Mouse (Mus musculus) spleen, embryonic (tissue): ENCODE measurements around the gene Ggt7.
"Not testable (repeated sequence)": the region's sequence is repeated elsewhere in the genome, so short reads cannot be mapped to it uniquely, and the experiment has no call there.

ENCODE experiments used
- CTCF ChIA-PET: fragments of 350-600 bp; sonication (Branson Sonifier 250); formaldehyde crosslinking; loops from one replicate; lab custom pipeline; 2022; lab: Charles Lee

Ggt7 gene

GRCm38 (mm10) chr2:155517455-155518423 lies at the start of gene Ggt7, which contains the start of gene Acss2:
Gene Ggt7, minus strand, starts transcription at chr2:155518237.
Gene Acss2, plus strand, starts transcription at chr2:155517948.
- CTCF ChIA-PET = interaction anchor here (0.6 kb wide), 1 partner anchor 143 kb away, joined by 8 read pairs; no protein-coding TSS in a partner anchor

DNA sequence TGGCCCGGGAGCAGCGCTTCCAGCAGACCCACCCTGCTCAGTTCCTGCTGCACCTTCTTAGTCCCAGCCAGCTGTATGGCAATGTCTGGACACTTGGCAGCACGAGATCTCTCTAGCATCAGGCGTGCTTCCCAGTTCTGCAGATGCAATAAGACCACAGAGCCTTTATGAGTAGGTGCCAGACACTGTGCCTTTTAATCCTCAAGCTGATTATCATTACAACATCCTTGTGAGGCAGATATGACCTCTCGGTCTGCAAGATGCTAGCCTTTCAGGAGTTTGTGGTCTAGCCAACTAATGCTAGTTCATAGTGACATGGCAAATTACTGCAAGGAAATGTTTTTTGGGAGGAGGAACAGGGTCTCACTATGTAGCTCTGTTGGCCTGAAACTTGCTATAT lies 49.7 kb upstream of the Ggt7 start:
- CTCF ChIA-PET = no interaction called here

- CTCF ChIA-PET = no interaction called here
Measured at GRCm38 (mm10) chr2:155562934-155563333, 44.9 kb upstream of the Ggt7 start.

GRCm38 (mm10) chr2:155562209-155562608 lies 44.2 kb upstream of the Ggt7 start:
- CTCF ChIA-PET = no interaction called here

DNA sequence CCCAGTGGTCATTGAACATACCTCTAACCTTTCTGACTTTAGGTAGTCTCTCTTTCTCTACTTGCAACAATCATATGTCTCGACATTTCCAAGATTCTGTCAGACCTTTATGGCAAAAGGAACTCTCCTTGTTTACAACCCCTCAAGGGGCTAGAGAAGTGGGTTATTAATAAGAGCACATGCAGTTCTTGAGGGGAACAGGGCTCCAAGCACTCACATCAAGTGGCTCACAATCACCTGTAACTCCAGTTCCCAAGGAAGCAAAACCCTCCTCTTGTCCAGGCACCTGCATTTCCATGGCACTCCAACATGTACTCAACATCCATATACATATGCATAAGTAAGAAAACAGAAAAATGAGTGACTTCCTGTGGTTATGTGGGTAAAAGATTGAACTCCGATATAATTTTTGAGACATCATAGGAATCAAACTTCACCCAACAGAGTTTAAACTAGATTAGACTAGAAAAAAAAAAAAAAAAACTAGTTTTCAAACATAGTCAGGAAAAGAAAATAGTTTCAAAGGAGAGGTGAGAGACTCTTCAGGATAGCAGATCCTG lies 36.5 kb upstream of the Ggt7 start:
- CTCF ChIA-PET = interaction anchor here (0.6 kb wide), 1 partner anchor 29 kb away, joined by 10 read pairs; no protein-coding TSS in a partner anchor

DNA sequence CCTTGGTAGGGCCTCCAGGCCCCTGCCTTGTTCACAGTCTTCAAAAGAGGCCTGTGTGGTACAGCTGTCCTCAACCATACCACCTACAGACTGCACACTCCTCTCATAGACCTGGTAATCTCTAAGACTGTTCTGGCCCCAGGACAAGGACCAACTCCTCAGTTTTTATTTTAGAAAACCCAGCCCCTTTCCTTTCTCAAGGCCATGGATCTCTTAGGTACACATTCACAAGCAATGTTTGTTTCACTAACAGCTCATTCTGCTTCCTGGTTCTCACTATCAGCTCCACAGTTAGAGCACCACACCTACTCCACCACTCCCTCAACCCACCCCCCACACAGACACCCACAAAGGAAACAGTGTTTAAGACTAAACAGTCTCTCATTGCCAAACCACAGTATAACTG lies 34.9 kb upstream of the Ggt7 start:
- CTCF ChIA-PET = no interaction called here

- CTCF ChIA-PET = no interaction called here
Measured at GRCm38 (mm10) chr2:155552336-155552735, 34.3 kb upstream of the Ggt7 start.

GRCm38 (mm10) chr2:155546955-155547354 lies 28.9 kb upstream of the Ggt7 start:
- CTCF ChIA-PET = no interaction called here

- CTCF ChIA-PET = no interaction called here
Measured at GRCm38 (mm10) chr2:155540822-155541458, 22.9 kb upstream of the Ggt7 start.

DNA sequence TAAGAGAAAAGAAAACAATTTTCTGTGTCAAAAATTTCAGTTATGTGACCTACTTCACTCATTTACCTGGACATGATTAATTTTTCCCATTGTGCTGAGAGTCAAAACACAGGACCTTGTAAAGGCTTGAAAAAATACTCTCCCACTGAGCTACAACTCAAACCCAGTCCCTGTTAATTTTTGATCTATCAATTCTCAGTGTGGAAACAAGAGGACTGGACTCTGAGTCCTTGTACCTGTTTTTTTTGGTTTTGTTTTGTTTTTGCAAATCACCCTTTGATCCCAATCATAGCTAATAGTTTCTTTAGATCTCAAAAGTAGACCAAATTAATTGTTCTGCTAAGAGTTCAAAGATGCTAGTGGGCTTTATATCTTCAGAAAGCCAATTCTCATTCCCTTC lies 21.7 kb upstream of the Ggt7 start:
- CTCF ChIA-PET = no interaction called here

DNA sequence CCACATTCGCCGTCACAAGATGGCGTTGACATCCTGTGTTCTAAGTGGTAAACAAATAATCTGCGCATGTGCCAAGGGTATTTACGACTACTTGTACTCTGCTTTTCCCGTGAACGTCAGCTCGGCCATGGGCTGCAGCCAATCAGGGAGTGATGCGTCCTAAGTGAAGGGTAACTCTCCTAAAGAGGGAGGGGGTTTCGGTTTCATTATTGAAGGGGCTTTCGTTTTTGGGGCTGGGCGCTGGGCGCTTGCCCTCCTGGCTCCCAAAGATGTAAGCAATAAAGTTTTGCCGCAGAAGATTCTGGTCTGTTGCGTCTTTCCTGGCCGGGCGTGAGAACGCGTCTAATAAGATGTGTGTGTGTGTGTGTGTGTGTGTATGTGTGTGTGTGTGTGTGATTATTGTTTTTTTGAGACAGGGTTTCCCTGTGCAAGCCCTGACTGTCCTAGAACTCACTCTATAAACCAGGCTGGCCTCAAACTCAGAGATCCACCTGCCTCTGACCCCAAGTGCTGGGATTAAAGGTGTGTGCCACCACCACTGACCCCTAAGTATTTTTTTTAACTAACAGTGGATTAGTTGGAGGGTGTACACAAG lies 20.5 kb upstream of the Ggt7 start:
- CTCF ChIA-PET = not testable (repeated sequence)

DNA sequence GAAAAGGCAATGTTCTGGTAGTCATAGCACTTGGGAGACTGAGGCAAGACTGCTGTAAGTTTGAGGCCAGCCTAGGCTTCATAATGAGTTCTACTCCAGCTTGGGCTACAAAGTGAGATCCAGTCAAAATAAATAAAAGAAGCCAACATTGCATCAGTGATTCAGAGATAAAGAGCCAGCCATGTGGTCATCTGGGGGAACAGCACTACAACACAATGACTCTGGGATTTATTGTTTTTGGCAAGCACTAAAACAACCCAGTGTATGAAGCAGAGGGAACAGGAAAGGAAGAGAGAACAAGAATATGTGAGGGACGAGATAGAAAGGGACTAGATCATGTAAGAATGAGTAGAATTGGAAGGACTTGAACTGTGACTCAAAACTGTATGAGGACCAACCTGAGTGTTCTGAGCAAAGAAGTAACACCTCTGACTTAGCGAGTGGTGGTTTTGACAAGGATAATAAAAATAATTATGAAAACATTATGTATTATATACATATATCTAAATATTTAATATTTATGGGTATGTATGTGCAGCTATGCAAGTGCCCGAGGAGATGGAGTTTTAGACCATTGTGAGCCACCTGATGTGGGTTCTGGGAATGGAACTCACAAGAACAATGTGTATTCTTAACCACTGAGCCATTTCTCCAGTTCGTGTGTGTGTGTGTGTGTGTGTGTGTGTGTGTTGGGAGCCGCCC lies 19.9 kb upstream of the Ggt7 start:
- CTCF ChIA-PET = no interaction called here

- CTCF ChIA-PET = interaction anchor here (0.6 to 0.7 kb wide), 2 partner anchors 10 to 64 kb away, joined by 5 read pairs; no protein-coding TSS in a partner anchor
Measured at GRCm38 (mm10) chr2:155536292-155536691, 18.3 kb upstream of the Ggt7 start.

GRCm38 (mm10) chr2:155527367-155527766 lies 9.3 kb upstream of the Ggt7 start:
- CTCF ChIA-PET = interaction anchor here (0.9 kb wide), 1 partner anchor 11 kb away, joined by 3 read pairs; no protein-coding TSS in a partner anchor

GRCm38 (mm10) chr2:155524378-155524777 lies 6.3 kb upstream of the Ggt7 start:
- CTCF ChIA-PET = no interaction called here

DNA sequence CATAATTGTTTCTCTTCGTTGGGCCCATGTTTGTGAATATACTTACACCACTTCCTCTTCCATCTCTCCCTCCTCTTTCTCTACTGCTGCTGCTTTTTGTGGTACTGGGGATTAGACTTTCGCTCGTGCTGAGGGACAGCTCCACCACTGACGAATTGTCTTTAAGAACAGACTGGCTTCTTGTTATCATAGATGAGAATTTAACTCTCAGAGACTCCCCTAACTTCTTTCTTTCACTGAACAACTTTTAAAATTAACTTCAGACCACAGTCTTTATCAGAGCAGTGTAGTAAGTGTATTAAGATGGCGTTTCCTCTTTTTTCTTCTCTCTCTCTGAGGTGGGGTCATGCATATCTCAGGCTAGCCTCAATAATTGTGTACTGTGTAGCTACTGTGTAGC lies 5.7 kb upstream of the Ggt7 start:
- CTCF ChIA-PET = interaction anchor here (0.6 kb wide), 1 partner anchor 159 kb away, joined by 5 read pairs; no protein-coding TSS in a partner anchor

DNA sequence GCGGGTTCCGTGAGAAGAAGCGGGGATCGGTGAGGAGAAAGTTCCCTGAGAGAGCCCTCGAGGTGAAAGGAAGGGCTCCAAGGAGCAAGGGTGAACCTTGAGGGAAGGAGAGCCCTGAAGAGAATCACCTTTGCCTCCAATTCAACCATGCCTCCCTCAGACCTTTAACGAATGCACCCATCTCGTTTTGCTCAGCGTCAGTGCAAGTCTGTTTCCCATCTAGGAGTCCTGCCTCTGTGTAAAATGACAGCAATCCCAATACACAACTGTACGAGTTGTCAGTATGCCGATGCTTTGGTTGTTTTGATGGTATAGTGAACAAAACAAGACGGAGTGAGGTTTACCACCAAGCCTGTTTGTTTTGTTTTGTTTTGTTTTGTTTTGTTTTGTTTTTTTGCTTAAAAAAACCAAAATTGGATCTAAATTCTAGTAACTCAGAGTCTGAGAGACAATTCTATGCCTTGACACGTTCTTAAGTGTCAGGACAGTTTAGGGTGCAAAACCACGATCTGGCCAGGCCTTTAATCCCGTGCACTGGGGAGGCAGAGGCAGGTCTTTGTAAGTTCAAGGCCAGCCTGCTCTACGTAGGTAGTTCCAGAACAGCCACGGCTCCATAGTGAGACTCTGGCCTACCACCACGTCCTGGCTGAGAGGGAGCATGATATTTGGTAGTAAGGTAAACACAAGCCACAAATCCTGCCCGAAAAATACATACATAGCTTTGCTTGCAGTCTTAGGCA lies 664 bp upstream of the Ggt7 start:
- CTCF ChIA-PET = interaction anchor here (0.5 kb wide), 1 partner anchor 584 kb away, joined by 4 read pairs; no protein-coding TSS in a partner anchor

GRCm38 (mm10) chr2:155515941-155516340 lies 2.1 kb downstream of the Ggt7 start:
- CTCF ChIA-PET = interaction anchor here (0.7 to 0.9 kb wide), 2 partner anchors 12 to 67 kb away, joined by 3 read pairs; no protein-coding TSS in a partner anchor

GRCm38 (mm10) chr2:155514666-155515065 lies 3.4 kb downstream of the Ggt7 start:
- CTCF ChIA-PET = no interaction called here

- CTCF ChIA-PET = interaction anchor here (0.7 to 0.9 kb wide), 2 partner anchors 104 to 121 kb away, joined by 3 read pairs; no protein-coding TSS in a partner anchor
Measured at GRCm38 (mm10) chr2:155513543-155513942, 4.5 kb downstream of the Ggt7 start.
